Mouse (Mus musculus): ENCODE results near the gene Hepacam.

The Hepacam gene

DNA sequence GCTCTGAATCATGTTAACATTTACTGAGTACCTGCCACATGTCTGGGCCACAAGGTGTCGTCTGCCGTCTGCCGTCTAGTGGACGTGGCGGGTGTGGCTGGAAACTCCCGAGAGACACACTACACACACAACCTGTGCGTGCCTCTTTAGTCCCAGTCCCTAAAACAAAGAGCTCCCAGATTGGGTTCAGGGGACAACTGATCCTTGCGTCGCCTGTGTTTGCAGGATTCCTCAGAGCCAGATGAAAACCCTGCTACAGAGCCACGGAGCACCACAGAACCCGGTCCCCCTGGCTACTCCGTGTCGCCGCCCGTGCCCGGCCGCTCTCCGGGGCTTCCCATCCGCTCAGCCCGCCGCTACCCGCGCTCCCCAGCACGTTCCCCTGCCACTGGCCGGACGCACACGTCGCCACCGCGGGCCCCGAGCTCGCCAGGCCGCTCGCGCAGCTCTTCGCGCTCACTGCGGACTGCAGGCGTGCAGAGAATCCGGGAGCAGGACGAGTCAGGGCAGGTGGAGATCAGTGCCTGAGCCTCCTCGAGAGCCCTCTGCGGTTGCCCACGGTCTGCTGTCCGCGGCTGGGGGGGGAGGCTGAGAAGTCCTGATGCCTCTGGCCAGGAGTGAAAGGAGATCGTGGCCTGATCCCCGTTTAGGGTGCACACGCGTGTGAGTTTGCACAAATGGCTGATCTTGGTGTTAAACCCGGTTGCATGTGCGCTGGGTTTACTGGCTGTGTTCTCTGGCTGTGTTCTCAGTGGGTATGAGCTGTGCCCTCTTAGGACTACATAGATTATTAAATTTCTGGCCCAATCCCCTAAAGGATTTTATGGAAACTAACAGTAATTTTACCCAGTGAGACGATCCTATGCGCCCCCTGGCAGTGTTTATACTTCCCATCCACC lies 17.4 kb downstream of the Hepacam start:
- peak; percentile 8 to 16 for DNase-seq

DNA sequence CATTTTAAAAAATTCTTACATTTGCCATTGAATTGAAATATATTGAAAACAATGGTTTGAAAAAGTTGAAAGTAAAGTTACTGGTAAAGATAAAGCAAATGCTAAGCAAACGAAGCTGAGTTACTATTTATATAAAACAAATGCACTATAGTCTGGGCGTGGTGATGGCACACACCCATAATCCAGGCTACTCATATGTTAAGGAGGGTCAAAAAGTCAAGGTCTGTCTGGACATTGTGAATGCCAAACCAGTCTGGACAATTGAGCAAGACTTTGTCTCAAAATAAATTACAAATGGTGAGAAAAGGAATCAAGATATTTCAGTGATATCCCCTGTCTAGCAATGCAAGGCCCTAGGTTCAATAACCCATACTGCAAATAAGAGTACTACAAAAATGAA lies 23.7 kb downstream of the Hepacam start:
- no peak for DNase-seq

DNA sequence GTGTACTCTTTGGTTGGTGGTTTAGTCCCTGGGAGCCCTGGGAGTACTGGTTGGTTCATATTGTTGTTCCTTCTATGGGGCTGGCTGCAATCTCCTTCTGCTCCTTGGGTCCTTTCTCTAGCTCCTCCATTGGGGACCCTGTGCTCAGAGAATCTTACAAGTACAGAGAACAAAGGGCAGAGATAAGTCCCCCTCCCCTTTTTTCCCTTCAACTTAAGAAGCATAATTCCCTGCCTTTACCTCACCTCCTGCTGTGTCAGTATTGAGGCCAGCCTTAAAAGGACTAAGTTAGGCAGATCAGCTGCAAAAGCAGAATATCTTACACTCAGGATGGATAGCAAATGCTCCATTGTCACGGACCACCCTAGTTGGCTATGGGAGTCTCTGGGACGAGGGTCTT lies 24.9 kb downstream of the Hepacam start:
- DNase-seq, result no peak

DNA sequence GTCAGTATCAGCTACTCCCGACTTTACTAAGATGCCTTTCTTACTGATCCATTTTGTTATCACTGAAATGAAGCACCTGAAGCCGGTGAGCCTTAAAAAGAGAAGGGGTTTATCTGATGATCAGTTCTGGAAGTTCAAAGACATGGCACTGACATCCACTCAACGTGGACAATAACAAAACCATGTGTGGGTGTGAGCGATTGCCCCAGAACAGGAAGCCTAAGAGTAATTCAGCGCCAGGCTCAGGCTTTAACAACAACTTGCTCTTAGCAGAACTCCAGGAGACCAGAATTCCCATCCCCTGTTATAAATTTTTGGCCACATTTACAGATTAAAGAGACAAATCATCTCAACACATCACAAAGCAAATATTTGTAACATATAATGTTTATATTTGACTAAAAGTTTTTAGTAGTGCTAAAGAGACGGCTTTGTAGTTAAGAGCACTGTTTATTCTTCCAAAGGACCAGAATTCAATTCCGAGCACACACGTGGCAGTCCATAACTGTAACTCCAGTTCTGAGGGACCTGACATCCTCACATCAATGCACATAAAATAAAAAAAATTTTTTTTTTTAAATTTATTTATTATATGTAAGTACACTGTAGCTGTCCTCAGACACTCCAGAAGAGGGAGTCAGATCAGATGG lies 26.5 kb downstream of the Hepacam start:
- DNase-seq, result no peak

- DNase-seq, result no peak
Observed at GRCm38 (mm10) chr9:37400585-37400984, 33.4 kb downstream of the Hepacam start.

- no peak for DNase-seq
Observed at GRCm38 (mm10) chr9:37401802-37402201, 34.7 kb downstream of the Hepacam start, which contains the start of gene Robo4. Robo4 (plus strand) TSS chr9:37401897.

DNA sequence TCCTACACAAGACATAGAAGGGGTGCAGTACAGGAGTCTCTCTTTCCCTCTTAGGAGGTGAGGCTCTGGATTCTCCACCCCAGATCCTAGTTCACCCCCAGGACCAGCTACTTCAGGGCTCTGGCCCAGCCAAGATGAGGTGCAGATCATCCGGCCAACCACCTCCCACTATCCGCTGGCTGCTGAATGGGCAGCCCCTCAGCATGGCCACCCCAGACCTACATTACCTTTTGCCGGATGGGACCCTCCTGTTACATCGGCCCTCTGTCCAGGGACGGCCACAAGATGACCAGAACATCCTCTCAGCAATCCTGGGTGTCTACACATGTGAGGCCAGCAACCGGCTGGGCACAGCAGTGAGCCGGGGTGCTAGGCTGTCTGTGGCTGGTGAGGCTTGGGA lies 35.4 kb downstream of the Hepacam start:
- DNase-seq, result no peak

GRCm38 (mm10) chr9:37403011-37403410 lies 35.9 kb downstream of the Hepacam start:
- no peak for DNase-seq

DNA sequence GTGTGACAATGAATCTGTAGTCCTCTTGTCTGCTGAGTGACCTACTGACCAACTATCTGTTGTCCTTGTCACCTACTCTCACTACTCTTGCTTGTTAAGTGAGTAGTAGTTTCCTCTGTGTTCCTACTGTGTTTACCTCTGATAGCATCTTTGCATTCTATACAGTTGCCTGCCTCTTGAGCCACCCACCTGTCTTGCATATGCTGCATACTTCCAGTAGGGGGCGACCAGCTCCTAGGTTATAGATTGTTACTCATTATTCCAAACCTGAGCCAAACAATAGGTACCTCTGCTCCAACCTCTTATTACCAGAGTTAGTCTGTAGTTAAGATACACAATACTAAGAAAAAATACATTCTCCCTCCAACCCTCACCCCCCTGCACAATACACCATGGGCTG lies 39.2 kb downstream of the Hepacam start:
- DNase-seq, result peak; percentile 59 to 61

DNA sequence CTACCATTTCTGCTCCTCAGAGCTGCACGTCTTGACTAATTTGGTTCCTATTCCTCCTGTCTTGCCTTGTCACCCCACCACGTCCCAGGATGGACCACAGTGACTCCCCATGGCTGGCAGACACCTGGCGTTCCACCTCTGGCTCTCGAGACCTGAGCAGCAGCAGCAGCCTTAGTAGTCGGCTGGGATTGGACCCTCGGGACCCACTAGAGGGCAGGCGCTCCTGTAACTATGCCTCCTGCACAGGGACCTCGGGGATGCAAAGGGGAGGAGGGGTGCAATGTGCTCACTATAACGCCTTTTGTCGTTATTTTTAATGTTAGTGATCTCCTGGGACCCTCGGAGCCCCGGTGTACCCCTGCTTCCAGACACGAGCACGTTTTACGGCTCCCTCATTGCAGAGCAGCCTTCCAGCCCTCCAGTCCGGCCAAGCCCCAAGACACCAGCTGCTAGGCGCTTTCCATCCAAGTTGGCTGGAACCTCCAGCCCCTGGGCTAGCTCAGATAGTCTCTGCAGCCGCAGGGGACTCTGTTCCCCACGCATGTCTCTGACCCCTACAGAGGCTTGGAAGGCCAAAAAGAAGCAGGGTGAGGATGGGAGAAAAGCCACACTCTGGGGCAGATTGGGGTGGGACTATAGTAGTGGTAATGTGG lies 40.8 kb downstream of the Hepacam start:
- DNase-seq, result no peak

DNA sequence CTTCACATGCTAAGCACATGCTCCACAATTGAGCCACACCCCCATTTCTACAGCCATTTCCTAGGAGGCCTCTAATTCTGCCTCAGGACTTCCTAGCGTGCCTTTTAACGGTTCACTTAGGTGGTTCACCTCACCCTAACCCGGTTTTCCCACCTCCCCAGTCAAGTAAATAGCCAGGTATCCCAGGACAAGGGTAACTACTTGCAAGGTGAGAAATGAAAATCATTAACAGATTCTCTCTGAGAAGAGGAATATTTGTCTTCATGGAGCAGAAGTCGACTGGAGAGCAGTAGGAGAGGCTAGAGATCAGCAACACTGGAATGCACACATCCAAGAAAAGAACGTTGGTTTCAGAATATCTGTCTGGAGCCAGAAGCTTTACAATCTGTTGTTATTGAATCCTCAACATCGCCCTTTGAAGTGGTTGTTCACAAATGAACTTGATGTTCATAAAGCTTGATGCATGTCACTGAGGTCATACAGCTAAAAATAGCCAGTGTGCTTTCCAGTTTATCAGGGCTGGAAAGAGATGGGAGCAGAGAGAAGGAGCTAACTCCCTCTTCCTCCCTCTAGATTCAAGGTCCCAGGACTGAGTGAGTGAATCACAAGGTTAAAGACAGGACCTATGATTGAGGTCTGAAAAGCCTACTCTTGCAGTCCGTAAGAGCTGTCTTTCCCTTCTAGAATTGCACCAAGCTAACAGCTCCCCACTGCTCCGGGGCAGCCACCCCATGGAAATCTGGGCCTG lies 42.7 kb downstream of the Hepacam start:
- DNase-seq, result no peak

DNA sequence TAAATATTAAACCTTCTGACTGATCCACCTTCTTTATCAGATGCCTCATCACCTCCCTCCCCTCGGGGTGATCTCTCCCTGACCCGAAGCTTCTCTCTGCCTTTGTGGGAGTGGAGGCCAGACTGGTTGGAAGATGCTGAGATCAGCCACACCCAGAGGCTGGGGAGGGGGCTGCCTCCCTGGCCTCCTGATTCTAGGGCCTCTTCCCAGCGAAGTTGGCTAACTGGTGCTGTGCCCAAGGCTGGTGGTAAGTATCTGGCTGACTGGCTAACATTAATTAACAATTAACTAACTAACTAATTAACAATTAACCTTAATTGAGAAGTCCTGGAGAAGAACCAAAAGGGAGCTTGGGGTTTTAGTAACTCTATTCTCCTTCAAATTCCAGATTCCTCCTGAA lies 45.8 kb downstream of the Hepacam start:
- no peak for DNase-seq

- no peak for DNase-seq
Observed at GRCm38 (mm10) chr9:37414666-37415065, 47.5 kb downstream of the Hepacam start.

- DNase-seq, result no peak
Observed at GRCm38 (mm10) chr9:37418791-37419190, 51.6 kb downstream of the Hepacam start.

DNA sequence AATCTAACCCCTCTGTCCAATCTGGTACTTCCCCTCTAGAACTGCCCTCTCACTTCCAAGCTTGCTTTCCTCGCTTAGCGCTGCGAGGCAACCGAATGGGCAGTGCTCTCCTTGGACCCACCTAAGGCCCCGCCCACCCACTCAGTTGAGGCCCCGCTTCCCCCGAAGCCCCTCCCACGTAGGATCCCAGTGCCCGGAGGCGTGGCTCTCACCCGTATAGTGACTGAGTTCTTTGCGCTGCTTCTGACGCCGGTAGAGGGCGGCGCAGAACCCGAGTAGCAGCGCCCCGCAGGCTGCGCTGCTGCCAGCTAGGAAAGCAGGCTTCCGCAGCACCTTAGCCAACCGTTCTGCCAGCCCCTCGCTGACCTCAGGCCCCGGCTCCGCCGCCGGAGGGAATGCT lies 53.5 kb downstream of the Hepacam start:
- DNase-seq, result peak; percentile 80 to 82

DNA sequence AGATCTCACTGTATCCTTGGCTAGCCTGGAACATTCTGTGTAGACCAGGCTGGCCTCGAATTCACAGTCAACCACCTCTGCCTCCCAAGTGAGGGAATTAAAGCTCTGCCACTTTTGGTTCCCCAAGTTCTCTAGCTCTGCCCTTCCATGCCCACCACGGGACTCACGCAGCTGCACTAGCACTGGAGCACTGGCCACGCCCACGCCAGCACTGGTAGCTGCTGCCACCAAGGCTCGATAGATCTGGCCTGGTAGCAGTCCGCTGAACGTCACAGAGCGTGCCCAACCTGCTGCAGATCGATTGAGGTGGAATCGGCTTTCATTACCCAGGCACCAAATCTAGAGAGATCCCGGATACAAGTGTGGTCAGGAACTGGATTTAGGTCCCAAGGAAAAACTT lies 54.1 kb downstream of the Hepacam start:
- peak; percentile 54 to 57 for DNase-seq

DNA sequence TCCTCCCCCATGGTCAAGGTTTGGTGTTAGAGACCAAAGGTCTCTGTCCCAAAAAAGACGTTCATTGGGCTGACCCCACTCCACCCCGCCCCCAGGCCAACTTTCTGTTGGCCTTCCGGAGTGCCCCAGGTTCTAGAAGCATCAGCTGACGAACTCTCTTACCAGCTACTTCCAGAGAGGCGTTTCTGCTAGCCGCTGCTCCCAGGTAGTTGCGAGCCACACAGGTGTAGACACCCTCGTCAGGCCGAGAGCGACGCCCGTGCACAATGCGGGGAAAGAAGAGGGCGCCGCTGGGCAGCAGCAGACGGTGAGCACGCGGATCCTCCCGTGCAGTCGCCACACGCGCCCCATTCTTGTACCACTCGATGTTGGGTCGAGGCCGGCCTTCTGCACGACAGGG lies 62.2 kb downstream of the Hepacam start:
- no peak for DNase-seq

DNA sequence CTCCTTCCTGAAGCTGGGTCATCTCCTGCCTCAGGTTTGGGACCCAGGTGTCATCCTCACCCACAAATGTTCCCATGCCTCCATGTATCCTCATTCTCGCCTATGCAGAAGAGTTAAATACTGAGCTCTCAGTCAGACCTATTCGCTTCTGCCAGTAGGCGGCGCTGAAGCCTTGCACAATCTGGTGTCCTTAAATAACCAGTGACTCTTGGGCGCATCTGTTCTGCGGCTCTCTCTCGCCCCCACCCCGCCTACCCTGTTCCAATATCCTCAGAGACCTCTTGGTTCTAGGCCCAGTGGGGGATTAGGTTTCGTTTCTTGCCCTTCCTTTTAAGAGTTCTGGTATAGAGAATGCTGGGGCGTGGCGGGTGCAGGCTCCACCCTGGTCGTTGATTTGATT lies 63.4 kb downstream of the Hepacam start:
- peak; percentile 82 to 83 for DNase-seq

DNA sequence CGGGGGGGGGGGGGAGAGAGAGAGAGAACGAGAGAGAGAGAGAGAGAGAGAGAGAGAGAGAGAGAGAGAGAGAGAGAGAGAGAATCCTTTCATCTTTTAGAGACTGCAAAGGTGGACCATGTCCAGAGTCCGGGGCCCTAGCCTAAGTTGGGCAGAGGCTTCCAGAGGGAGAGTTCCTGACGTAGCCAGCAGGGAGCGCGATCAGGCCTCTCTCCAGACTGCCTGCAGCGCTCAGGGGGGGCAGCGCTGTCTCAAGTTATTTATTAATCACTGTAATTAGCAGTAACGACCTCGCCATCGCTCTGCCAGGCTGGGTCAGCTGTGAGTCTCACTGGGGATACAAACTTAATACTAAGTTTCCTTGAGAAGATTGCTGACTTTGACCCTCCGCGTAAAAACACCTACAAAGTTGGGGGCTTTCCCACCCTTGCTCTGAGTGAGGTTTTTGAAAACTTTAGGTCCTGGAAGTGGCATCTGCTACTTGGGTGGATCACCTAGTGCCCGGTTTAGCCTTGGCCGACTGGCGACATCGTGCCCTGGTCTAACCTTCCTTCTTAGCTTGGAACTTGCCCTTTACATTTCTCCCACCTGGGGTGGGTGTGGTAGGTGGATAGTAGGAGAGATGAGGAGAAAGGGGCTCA lies 65.0 kb downstream of the Hepacam start:
- DNase-seq, result peak; percentile 24 to 28

DNA sequence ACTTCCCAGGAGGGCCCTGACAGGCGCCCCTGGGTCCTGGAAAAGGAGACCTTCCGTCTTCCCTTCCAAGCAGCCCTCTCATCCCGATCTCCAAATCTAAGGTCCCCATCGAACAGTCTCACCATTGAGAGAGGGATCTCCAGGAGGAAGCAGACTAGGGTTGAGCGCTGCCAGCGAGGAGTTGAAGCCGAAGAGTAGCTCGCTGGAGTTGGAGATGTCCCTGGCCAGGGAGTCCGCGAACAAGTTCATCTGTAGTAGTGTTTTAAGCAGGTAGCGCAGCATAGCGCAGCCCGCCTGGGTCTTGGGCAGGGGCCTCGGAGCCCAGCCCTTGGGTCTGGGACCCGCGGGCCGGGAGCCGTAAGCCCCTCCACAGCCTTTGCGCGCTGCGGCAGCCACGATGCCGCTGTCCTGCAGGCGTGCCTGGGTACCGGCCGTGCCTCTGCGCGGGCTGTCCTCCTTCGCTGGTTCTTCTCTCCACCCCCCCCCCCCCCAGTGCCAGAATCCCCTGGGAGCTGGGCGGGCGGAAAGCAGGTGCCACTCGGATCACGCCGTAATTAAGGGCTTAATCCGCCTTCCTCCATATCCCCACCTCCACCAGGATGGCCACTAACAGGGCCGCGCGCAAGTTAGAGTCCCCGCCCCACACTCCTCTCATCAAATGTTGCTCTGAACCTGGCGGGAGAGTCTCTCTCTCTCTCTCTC lies 65.7 kb downstream of the Hepacam start, which contains the start of gene Robo3:
Gene Robo3, minus strand, starts transcription at position 527 of the 702 bp plus-strand sequence.
- no peak for DNase-seq

- no peak for DNase-seq
Observed at GRCm38 (mm10) chr9:37433823-37434560, 66.8 kb downstream of the Hepacam start.
